Mouse (Mus musculus): Measurements from ENCODE around the gene Fads6. TPM values are rescaled to one million over a fixed set of nuclear protein-coding genes. Genes with fewer than 3 reads are reported as not detected.

Fads6 gene
- polyA plus RNA-seq, 1 experiment from 2014 or later, result 0.42 TPM

GRCm38 (mm10) chr11:115282295-115282694 is 15.2 kb downstream of the Fads6 start:
- Histone ChIP-seq H3K27ac (ENCODE audit: low read length) (no peak overlapping the region), H3K4me3 (ENCODE audit: low read length) (no peak overlapping the region), H3K36me3 (ENCODE audit: insufficient read depth, low read length) (no peaks in the 10 kb centered on the region), H3K4me2 (replicated peaks; ENCODE audit: low read depth, low read length) (no peak overlapping the region), H3K4me1 (ENCODE audit: insufficient read depth, low read length) (peaks cover 7% of the 10 kb centered on the region; the same call in 1 of the 2 replicates), H3K9ac (replicated peaks; ENCODE audit: low read length) (no peak overlapping the region), H3K9me3 (ENCODE audit: low read length) (no peaks in the 10 kb centered on the region), H3K27me3 (ENCODE audit: insufficient read depth, low read length) (no peaks in the 10 kb centered on the region)
- 54% methylated on average over 8 of the region's 8 CpGs for WGBS
- ATAC-seq (ENCODE audit: low FRiP score, low TSS enrichment), result no peak

GRCm38 (mm10) chr11:115279726-115280125 is 17.7 kb downstream of the Fads6 start:
- ATAC-seq (ENCODE audit: low FRiP score, low TSS enrichment), result no peak
- Histone ChIP-seq H3K27ac (ENCODE audit: low read length) (no peak overlapping the region), H3K9ac (replicated peaks; ENCODE audit: low read length) (no peak overlapping the region), H3K9me3 (ENCODE audit: low read length) (no peaks in the 10 kb centered on the region), H3K27me3 (ENCODE audit: insufficient read depth, low read length) (no peaks in the 10 kb centered on the region), H3K4me2 (replicated peaks; ENCODE audit: low read depth, low read length) (no peak overlapping the region), H3K4me3 (ENCODE audit: low read length) (no peak overlapping the region), H3K4me1 (ENCODE audit: insufficient read depth, low read length) (peaks cover 15% of the 10 kb centered on the region; the same call in 1 of the 2 replicates), H3K36me3 (ENCODE audit: insufficient read depth, low read length) (no peaks in the 10 kb centered on the region)
- WGBS, result 75% methylated on average over 1 of the region's 1 CpGs

- H3K36me3 ChIP-seq (ENCODE audit: insufficient read depth, low read length), result no peaks in the 10 kb centered on the region
- H3K4me2 ChIP-seq (replicated peaks; ENCODE audit: low read depth, low read length), result peak overlapping the region; percentile 65; the same call in 1 of the 2 replicates
- 76% methylated on average over 6 of the region's 6 CpGs for WGBS
- no peak overlapping the region for H3K9ac ChIP-seq (replicated peaks; ENCODE audit: low read length)
- no peaks in the 10 kb centered on the region for H3K27me3 ChIP-seq (ENCODE audit: insufficient read depth, low read length)
- H3K27ac ChIP-seq (ENCODE audit: low read length), result no peak overlapping the region
- H3K4me1 ChIP-seq (ENCODE audit: insufficient read depth, low read length), result peaks cover 15% of the 10 kb centered on the region; the same call in 1 of the 2 replicates
- ATAC-seq (ENCODE audit: low FRiP score, low TSS enrichment), result no peak
- no peaks in the 10 kb centered on the region for H3K9me3 ChIP-seq (ENCODE audit: low read length)
- no peak overlapping the region for H3K4me3 ChIP-seq (ENCODE audit: low read length)
Observed at GRCm38 (mm10) chr11:115278176-115278575, 19.3 kb downstream of the Fads6 start.

GRCm38 (mm10) chr11:115277604-115277975 is 19.9 kb downstream of the Fads6 start:
- H3K27ac ChIP-seq (ENCODE audit: low read length), result peak overlapping the region; percentile 80
- H3K4me1 ChIP-seq (ENCODE audit: insufficient read depth, low read length), result peaks cover 15% of the 10 kb centered on the region; the same call in 1 of the 2 replicates
- peak overlapping the region; percentile 73 for H3K9ac ChIP-seq (replicated peaks; ENCODE audit: low read length)
- no peaks in the 10 kb centered on the region for H3K9me3 ChIP-seq (ENCODE audit: low read length)
- H3K36me3 ChIP-seq (ENCODE audit: insufficient read depth, low read length), result no peaks in the 10 kb centered on the region
- H3K27me3 ChIP-seq (ENCODE audit: insufficient read depth, low read length), result no peaks in the 10 kb centered on the region
- H3K4me2 ChIP-seq (replicated peaks; ENCODE audit: low read depth, low read length), result peak overlapping the region; percentile 65
- peak overlapping the region; percentile 69 for H3K4me3 ChIP-seq (ENCODE audit: low read length)
- WGBS, result 19% methylated on average over 7 of the region's 7 CpGs
- ATAC-seq (ENCODE audit: low FRiP score, low TSS enrichment), result no peak

GRCm38 (mm10) chr11:115276780-115277603 is 20.5 kb downstream of the Fads6 start, which contains the start of gene Fdxr:
Fdxr (minus strand) TSS chr11:115277050.
- H3K27ac ChIP-seq (ENCODE audit: low read length), result peak within 1 kb of the TSS; percentile 80
- H3K4me2 ChIP-seq (replicated peaks; ENCODE audit: low read depth, low read length), result peak within 1 kb of the TSS; percentile 81
- H3K4me1 ChIP-seq (ENCODE audit: insufficient read depth, low read length), result peaks cover 15% of the 10 kb centered on the region; the same call in 1 of the 2 replicates
- WGBS, result under 1% methylated on average over 42 of the region's 42 CpGs
- H3K9ac ChIP-seq (replicated peaks; ENCODE audit: low read length), result peak within 1 kb of the TSS; percentile 79
- no peaks in the 10 kb centered on the region for H3K36me3 ChIP-seq (ENCODE audit: insufficient read depth, low read length)
- no peaks in the 10 kb centered on the region for H3K9me3 ChIP-seq (ENCODE audit: low read length)
- H3K27me3 ChIP-seq (ENCODE audit: insufficient read depth, low read length), result no peaks in the 10 kb centered on the region
- ATAC-seq (ENCODE audit: low FRiP score, low TSS enrichment), result peak; percentile 97
- peak within 1 kb of the TSS; percentile 69 for H3K4me3 ChIP-seq (ENCODE audit: low read length)

GRCm38 (mm10) chr11:115275954-115276353 is 21.5 kb downstream of the Fads6 start:
- Histone ChIP-seq H3K9ac (replicated peaks; ENCODE audit: low read length) (peak overlapping the region; percentile 79), H3K27ac (ENCODE audit: low read length) (no peak overlapping the region), H3K4me2 (replicated peaks; ENCODE audit: low read depth, low read length) (peak overlapping the region; percentile 81), H3K4me1 (ENCODE audit: insufficient read depth, low read length) (peaks cover 15% of the 10 kb centered on the region; the same call in 1 of the 2 replicates), H3K27me3 (ENCODE audit: insufficient read depth, low read length) (no peaks in the 10 kb centered on the region), H3K36me3 (ENCODE audit: insufficient read depth, low read length) (no peaks in the 10 kb centered on the region), H3K4me3 (ENCODE audit: low read length) (peak overlapping the region; percentile 69), H3K9me3 (ENCODE audit: low read length) (no peaks in the 10 kb centered on the region)
- ATAC-seq (ENCODE audit: low FRiP score, low TSS enrichment), result no peak
- 78% methylated on average over 3 of the region's 3 CpGs for WGBS

- Histone ChIP-seq H3K4me1 (ENCODE audit: insufficient read depth, low read length) (peaks cover 15% of the 10 kb centered on the region; the same call in 1 of the 2 replicates), H3K4me3 (ENCODE audit: low read length) (no peak overlapping the region), H3K4me2 (replicated peaks; ENCODE audit: low read depth, low read length) (0 out of 2 replicates have a peak overlapping the region, but pooled peaks have one; percentile 81), H3K9me3 (ENCODE audit: low read length) (no peaks in the 10 kb centered on the region), H3K27me3 (ENCODE audit: insufficient read depth, low read length) (no peaks in the 10 kb centered on the region), H3K9ac (replicated peaks; ENCODE audit: low read length) (no peak overlapping the region), H3K36me3 (ENCODE audit: insufficient read depth, low read length) (no peaks in the 10 kb centered on the region), H3K27ac (ENCODE audit: low read length) (no peak overlapping the region)
- 79% methylated on average over 6 of the region's 6 CpGs for WGBS
- ATAC-seq (ENCODE audit: low FRiP score, low TSS enrichment), result no peak
Observed at GRCm38 (mm10) chr11:115275509-115275908, 22.0 kb downstream of the Fads6 start.

- Histone ChIP-seq H3K36me3 (ENCODE audit: insufficient read depth, low read length) (no peaks in the 10 kb centered on the region), H3K9ac (replicated peaks; ENCODE audit: low read length) (no peak overlapping the region), H3K9me3 (ENCODE audit: low read length) (no peaks in the 10 kb centered on the region), H3K27ac (ENCODE audit: low read length) (no peak overlapping the region), H3K27me3 (ENCODE audit: insufficient read depth, low read length) (no peaks in the 10 kb centered on the region), H3K4me2 (replicated peaks; ENCODE audit: low read depth, low read length) (no peak overlapping the region), H3K4me3 (ENCODE audit: low read length) (no peak overlapping the region), H3K4me1 (ENCODE audit: insufficient read depth, low read length) (peaks cover 18% of the 10 kb centered on the region; the same call in 1 of the 2 replicates)
- no peak for ATAC-seq (ENCODE audit: low FRiP score, low TSS enrichment)
- 81% methylated on average over 6 of the region's 6 CpGs for WGBS
Observed at GRCm38 (mm10) chr11:115274771-115275170, 22.7 kb downstream of the Fads6 start.

- Histone ChIP-seq H3K36me3 (ENCODE audit: insufficient read depth, low read length) (no peaks in the 10 kb centered on the region), H3K4me1 (ENCODE audit: insufficient read depth, low read length) (peaks cover 18% of the 10 kb centered on the region; the same call in 1 of the 2 replicates), H3K9me3 (ENCODE audit: low read length) (no peaks in the 10 kb centered on the region), H3K4me3 (ENCODE audit: low read length) (no peak overlapping the region), H3K27me3 (ENCODE audit: insufficient read depth, low read length) (no peaks in the 10 kb centered on the region), H3K9ac (replicated peaks; ENCODE audit: low read length) (no peak overlapping the region), H3K4me2 (replicated peaks; ENCODE audit: low read depth, low read length) (no peak overlapping the region), H3K27ac (ENCODE audit: low read length) (no peak overlapping the region)
- 82% methylated on average over 7 of the region's 7 CpGs for WGBS
- ATAC-seq (ENCODE audit: low FRiP score, low TSS enrichment), result no peak
Observed at GRCm38 (mm10) chr11:115274178-115274577, 23.3 kb downstream of the Fads6 start.

- Histone ChIP-seq H3K4me2 (replicated peaks; ENCODE audit: low read depth, low read length) (no peak overlapping the region), H3K9ac (replicated peaks; ENCODE audit: low read length) (no peak overlapping the region), H3K4me1 (ENCODE audit: insufficient read depth, low read length) (peaks cover 18% of the 10 kb centered on the region; the same call in 1 of the 2 replicates), H3K36me3 (ENCODE audit: insufficient read depth, low read length) (no peaks in the 10 kb centered on the region), H3K9me3 (ENCODE audit: low read length) (no peaks in the 10 kb centered on the region), H3K4me3 (ENCODE audit: low read length) (no peak overlapping the region), H3K27ac (ENCODE audit: low read length) (no peak overlapping the region), H3K27me3 (ENCODE audit: insufficient read depth, low read length) (peaks cover 4% of the 10 kb centered on the region)
- no peak for ATAC-seq (ENCODE audit: low FRiP score, low TSS enrichment)
- 41% methylated on average over 7 of the region's 7 CpGs for WGBS
Observed at GRCm38 (mm10) chr11:115273735-115274134, 23.7 kb downstream of the Fads6 start.
